Mouse (Mus musculus) telencephalon, adult 2 months (tissue): ENCODE measurements around the gene Gm10382.

ENCODE experiments used
- DNase-seq: peaks from one replicate; pipeline ENCODE4 v3.0.0-alpha.2; 2011; ENCODE audit warnings: low read depth, low spot score

Gene Gm10382

GRCm38 (mm10) chr5:125389131-125389578 is at the start of gene Gm10382:
Gene Gm10382 (plus strand): TSS chr5:125389322.
- no peak for DNase-seq

GRCm38 (mm10) chr5:125339851-125340531 is 49.1 kb upstream of the Gm10382 start:
- DNase-seq: no peak

GRCm38 (mm10) chr5:125340547-125341262 is 48.4 kb upstream of the Gm10382 start, which contains the start of gene Scarb1:
Gene Scarb1 (minus strand): TSS chr5:125341094.
- no peak for DNase-seq

GRCm38 (mm10) chr5:125341459-125342090 is 47.5 kb upstream of the Gm10382 start:
- no peak for DNase-seq

- DNase-seq: no peak
Observed at GRCm38 (mm10) chr5:125344296-125344695, 44.8 kb upstream of the Gm10382 start.

GRCm38 (mm10) chr5:125348067-125348466 is 41.1 kb upstream of the Gm10382 start:
- DNase-seq: no peak

- no peak for DNase-seq
Observed at GRCm38 (mm10) chr5:125348487-125348886, 40.6 kb upstream of the Gm10382 start.

- no peak for DNase-seq
Observed at GRCm38 (mm10) chr5:125349391-125349790, 39.7 kb upstream of the Gm10382 start.

- DNase-seq: no peak
Observed at GRCm38 (mm10) chr5:125351057-125351456, 38.1 kb upstream of the Gm10382 start.

- no peak for DNase-seq
Observed at GRCm38 (mm10) chr5:125351939-125352338, 37.2 kb upstream of the Gm10382 start.

GRCm38 (mm10) chr5:125352781-125353294 is 36.3 kb upstream of the Gm10382 start:
- DNase-seq: no peak

- DNase-seq: no peak
Observed at GRCm38 (mm10) chr5:125354885-125355492, 34.1 kb upstream of the Gm10382 start.

GRCm38 (mm10) chr5:125355650-125356049 is 33.5 kb upstream of the Gm10382 start:
- no peak for DNase-seq

GRCm38 (mm10) chr5:125357543-125358269 is 31.4 kb upstream of the Gm10382 start:
- no peak for DNase-seq

- DNase-seq: no peak
Observed at GRCm38 (mm10) chr5:125358270-125358608, 30.9 kb upstream of the Gm10382 start.

GRCm38 (mm10) chr5:125360566-125360965 is 28.6 kb upstream of the Gm10382 start:
- no peak for DNase-seq

- DNase-seq: no peak
Observed at GRCm38 (mm10) chr5:125360981-125361510, 28.1 kb upstream of the Gm10382 start.

- DNase-seq: no peak
Observed at GRCm38 (mm10) chr5:125363894-125364293, 25.2 kb upstream of the Gm10382 start.

- DNase-seq: no peak
Observed at GRCm38 (mm10) chr5:125364851-125365429, 24.2 kb upstream of the Gm10382 start.

- DNase-seq: no peak
Observed at GRCm38 (mm10) chr5:125368156-125368555, 21.0 kb upstream of the Gm10382 start.

GRCm38 (mm10) chr5:125368568-125368967 is 20.6 kb upstream of the Gm10382 start:
- no peak for DNase-seq
